Comparison of ENCODE assay signal across 8 mouse cellular contexts in the genomic region with DNA sequence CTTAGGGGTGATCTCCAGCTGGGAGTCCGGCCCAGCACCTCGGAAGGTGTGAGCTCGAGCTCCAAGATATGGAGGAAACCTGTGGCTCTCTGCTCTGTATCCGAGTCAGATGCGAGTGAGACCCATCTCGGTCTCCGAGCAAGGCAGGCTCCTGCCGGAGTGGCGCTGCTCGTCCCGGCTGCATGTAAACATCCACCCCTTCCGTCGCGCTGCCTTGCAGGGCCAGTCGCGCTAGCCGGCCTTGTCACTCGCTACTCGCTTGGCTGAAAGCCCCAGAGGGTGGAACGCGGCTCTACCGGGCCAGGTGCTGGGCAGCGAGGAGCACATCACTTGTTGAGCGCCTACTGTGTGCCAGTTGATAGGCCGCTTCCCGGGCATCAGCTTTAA. TPM values are rescaled to one million over a fixed set of nuclear protein-coding genes. Genes with fewer than 3 reads are reported as not detected.
DNase-seq lines count a peak whose midpoint lies in the region; ATAC-seq and TF ChIP-seq lines count a peak whose summit lies in the region.

No protein-coding gene starts in this region.

- TF ChIP-seq CTCF in E14TG2a.4 (conservative IDR thresholded peaks at IDR 0.05; ENCODE audit: low read length) = no peak
- peak; percentile 63 for TF ChIP-seq CTCF in forebrain, postnatal 0 days (IDR thresholded peaks at IDR 0.05; ENCODE audit: low read depth)
- peak; percentile 66 for TF ChIP-seq CTCF in lung, postnatal 0 days (IDR thresholded peaks at IDR 0.05)
- TF ChIP-seq CTCF in thymus, adult 2 months (IDR thresholded peaks at IDR 0.05; ENCODE audit: borderline replicate concordance, control insufficient read depth, extremely low read depth, insufficient read depth, low read length, poor library complexity) = no peak

- H3K4me3 ChIP-seq in E14TG2a.4 (replicated peaks; ENCODE audit: low read length) = peak overlapping the region; percentile 89
- peak overlapping the region; percentile 85 for H3K4me3 ChIP-seq in forebrain, postnatal 0 days (ENCODE audit: low read depth, low read length)
- peak overlapping the region; percentile 84 for H3K4me3 ChIP-seq in lung, postnatal 0 days (ENCODE audit: low read depth, low read length)
- peak overlapping the region; percentile 56 for H3K4me3 ChIP-seq in thymus, adult 2 months (ENCODE audit: control insufficient read depth, insufficient read depth, low read length)

- H3K36me3 ChIP-seq in E14TG2a.4 (ENCODE audit: insufficient read depth, low read length) = 0 out of 2 replicates have a peak, but pooled peaks cover 4% of the 10 kb centered on the region
- no peaks in the 10 kb centered on the region for H3K36me3 ChIP-seq in forebrain, postnatal 0 days (ENCODE audit: insufficient read depth)
- 0 out of 2 replicates have a peak, but pooled peaks cover 7% of the 10 kb centered on the region for H3K36me3 ChIP-seq in lung, postnatal 0 days (ENCODE audit: insufficient read depth, low read length)
- H3K36me3 ChIP-seq in thymus, adult 2 months (ENCODE audit: control insufficient read depth, insufficient read depth, low read length) = no peaks in the 10 kb centered on the region

- DNase-seq in cerebellum, adult 11-12 months = peak; percentile 31
- peak; percentile 79 for DNase-seq in forebrain, postnatal 0 days
- peak; percentile 86 for DNase-seq in heart, postnatal 4 days
- DNase-seq in layer of hippocampus, adult 9-11 months = peak; percentile 65
- peak; percentile 88 for DNase-seq in lung, postnatal 0 days (ENCODE audit: low spot score)
- DNase-seq in ovary, postnatal 10 days (ENCODE audit: low spot score) = peak; percentile 59
- peak; percentile 71 for DNase-seq in thymus, adult 2 months

- H3K4me1 ChIP-seq in E14TG2a.4 (replicated peaks; ENCODE audit: low read depth, low read length) = peaks cover 53% of the 10 kb centered on the region
- 0 out of 2 replicates have a peak, but pooled peaks cover 8% of the 10 kb centered on the region for H3K4me1 ChIP-seq in forebrain, postnatal 0 days (ENCODE audit: insufficient read depth)
- no peaks in the 10 kb centered on the region; the same call in 1 of the 2 replicates for H3K4me1 ChIP-seq in lung, postnatal 0 days (ENCODE audit: insufficient read depth, low read depth, low read length)
- 0 out of 2 replicates have a peak, but pooled peaks cover 2% of the 10 kb centered on the region for H3K4me1 ChIP-seq in thymus, adult 2 months (replicated peaks; ENCODE audit: control insufficient read depth, insufficient read depth, low read length)

- WGBS in forebrain, postnatal 0 days = 1% methylated on average over 26 of the region's 26 CpGs
- WGBS in lung, postnatal 0 days = 4% methylated on average over 26 of the region's 26 CpGs
- under 1% methylated on average over 26 of the region's 26 CpGs for WGBS in thymus, adult 2 months

- peak overlapping the region; percentile 70 for H3K9ac ChIP-seq in forebrain, postnatal 0 days
- H3K9ac ChIP-seq in lung, postnatal 0 days (replicated peaks; ENCODE audit: low read depth) = peak overlapping the region; percentile 92

- H3K27me3 ChIP-seq in E14TG2a.4 (ENCODE audit: insufficient read depth, low read length) = 0 out of 2 replicates have a peak, but pooled peaks cover 9% of the 10 kb centered on the region
- H3K27me3 ChIP-seq in forebrain, postnatal 0 days (ENCODE audit: insufficient read depth, low read length) = no peaks in the 10 kb centered on the region
- no peaks in the 10 kb centered on the region for H3K27me3 ChIP-seq in lung, postnatal 0 days (replicated peaks; ENCODE audit: insufficient read depth, low read length)
- H3K27me3 ChIP-seq in thymus, adult 2 months (ENCODE audit: control insufficient read depth, insufficient read depth, low read length) = no peaks in the 10 kb centered on the region

- no peak for TF ChIP-seq POLR2A in thymus, adult 2 months (IDR thresholded peaks at IDR 0.05; ENCODE audit: control insufficient read depth, extremely low read depth, insufficient read depth, low read length, poor library complexity)

- peak overlapping the region; percentile 80 for H3K4me2 ChIP-seq in forebrain, postnatal 0 days (ENCODE audit: low read depth)
- peak overlapping the region; percentile 71 for H3K4me2 ChIP-seq in lung, postnatal 0 days (replicated peaks; ENCODE audit: low read depth, low read length)

- peak; percentile 83 for ATAC-seq in forebrain, postnatal 0 days
- peak; percentile 69 for ATAC-seq in lung, postnatal 0 days

- H3K9me3 ChIP-seq in E14TG2a.4 (ENCODE audit: low read length) = no peaks in the 10 kb centered on the region
- H3K9me3 ChIP-seq in forebrain, postnatal 0 days (ENCODE audit: low read length) = no peaks in the 10 kb centered on the region
- H3K9me3 ChIP-seq in lung, postnatal 0 days (ENCODE audit: low read length) = no peaks in the 10 kb centered on the region

- TF ChIP-seq EP300 in lung, postnatal 0 days (IDR thresholded peaks at IDR 0.05) = no peak

- H3K27ac ChIP-seq in forebrain, postnatal 0 days (ENCODE audit: low read depth, low read length) = peak overlapping the region; percentile 87
- H3K27ac ChIP-seq in lung, postnatal 0 days (ENCODE audit: low read length) = peak overlapping the region; percentile 92
- no peak overlapping the region for H3K27ac ChIP-seq in thymus, adult 2 months (ENCODE audit: control insufficient read depth, insufficient read depth, low read length)

RNA-seq across cellular contexts. Expression of gene Plpp3, which starts 1.0 kb away (rescaled TPM):
- 64.8 and 87.3 TPM in 2 replicates for total RNA-seq in forebrain, postnatal 0 days (2014; rRNA removed)
- polyA plus RNA-seq in forebrain, postnatal 0 days (2015; fragmentation: Nextera tagmentation; extraction: Ambion mirVana) = 82.8 and 117 TPM in 2 replicates
- total RNA-seq in heart, postnatal 4 days (2021) = 10 to 100 TPM; 46.0 to 47.7 TPM
- polyA plus RNA-seq in lung, postnatal 0 days (2015; fragmentation: Nextera tagmentation; extraction: Ambion mirVana) = 134 and 140 TPM in 2 replicates
- polyA plus RNA-seq in thymus, adult 2 months (2012; rRNA removed) = 20.1 and 23.3 TPM in 2 replicates

RNA-seq across cellular contexts. Expression of gene Prkaa2, which starts 48.5 kb away (rescaled TPM):
- total RNA-seq in forebrain, postnatal 0 days (2014; rRNA removed) = 24.2 and 29.1 TPM in 2 replicates
- polyA plus RNA-seq in forebrain, postnatal 0 days (2015; fragmentation: Nextera tagmentation; extraction: Ambion mirVana) = 10.6 and 14.5 TPM in 2 replicates
- total RNA-seq in heart, postnatal 4 days (2021) = 10 to 100 TPM; 88.5 to 89.9 TPM
- 2.3 and 2.6 TPM in 2 replicates for polyA plus RNA-seq in lung, postnatal 0 days (2015; fragmentation: Nextera tagmentation; extraction: Ambion mirVana)
- polyA plus RNA-seq in thymus, adult 2 months (2012; rRNA removed) = 0.89 and 1.7 TPM in 2 replicates

Comparison
In these comparisons a context has a peak if more than half of its experiments do, and no peak if none do; other contexts are left out.
1. CTCF ChIP-seq: peak in forebrain, postnatal 0 days (single experiment) and lung, postnatal 0 days (single experiment); none in E14TG2a.4 (single experiment) and thymus, adult 2 months (single experiment).
2. DNase-seq: peak in every context shown above with its lines; median percentile 88 in lung, postnatal 0 days; 86 in heart, postnatal 4 days; 79 in forebrain, postnatal 0 days; 71 in thymus, adult 2 months; 65 in layer of hippocampus, adult 9-11 months; 59 in ovary, postnatal 10 days; 31 in cerebellum, adult 11-12 months.
3. Peak in every context shown above with its lines, with median percentiles within 50 percentile points of each other: H3K4me3 ChIP-seq.